Mouse (Mus musculus): ENCODE results near the gene Aldh4a1. TPM values are rescaled to one million over a fixed set of nuclear protein-coding genes. Genes with fewer than 3 reads are reported as not detected.

The Aldh4a1 gene
- polyA plus RNA-seq, 1 experiment from 2014 or later, result 14.1 TPM

DNA sequence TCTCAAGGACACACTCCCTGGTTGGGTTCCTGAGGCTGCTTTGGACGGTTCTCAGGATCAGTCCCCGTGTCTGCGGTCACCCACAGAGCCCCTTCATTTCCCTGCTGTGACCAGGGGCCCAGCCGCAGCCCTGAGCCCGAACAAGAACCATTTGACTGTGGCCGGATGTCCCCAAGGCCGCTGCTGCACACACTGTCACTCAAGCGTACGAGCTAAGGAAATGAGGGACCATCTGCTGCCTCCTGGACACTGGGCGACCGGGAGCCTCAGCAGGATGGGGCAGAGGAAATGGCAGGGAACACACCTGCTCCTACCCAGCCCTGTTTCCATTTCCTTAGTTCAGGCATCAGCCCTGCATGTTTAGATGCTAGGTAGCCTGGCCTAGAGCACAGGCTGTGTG lies 28.2 kb downstream of the Aldh4a1 start:
- 49% methylated on average over 11 of the region's 11 CpGs for WGBS
- H3K4me2 ChIP-seq (ENCODE audit: low read length), result no peak overlapping the region
- no peak for DNase-seq
- H3K4me1 ChIP-seq (ENCODE audit: control insufficient read depth, insufficient read depth, low read length), result no peaks in the 10 kb centered on the region
- H3K4me3 ChIP-seq (replicated peaks; ENCODE audit: low read depth, low read length), result no peak overlapping the region
- no peaks in the 10 kb centered on the region for H3K27me3 ChIP-seq (ENCODE audit: control insufficient read depth, insufficient read depth, low read length)
- H3K27ac ChIP-seq (replicated peaks; ENCODE audit: low read depth, low read length), result no peak overlapping the region
- H3K9me3 ChIP-seq (ENCODE audit: control insufficient read depth, low read length), result no peaks in the 10 kb centered on the region
- H3K9ac ChIP-seq (replicated peaks; ENCODE audit: low read length), result no peak overlapping the region
- peaks cover 11% of the 10 kb centered on the region for H3K36me3 ChIP-seq (ENCODE audit: control insufficient read depth, insufficient read depth, low read length)
- no peak for ATAC-seq (ENCODE audit: low FRiP score, low TSS enrichment)

DNA sequence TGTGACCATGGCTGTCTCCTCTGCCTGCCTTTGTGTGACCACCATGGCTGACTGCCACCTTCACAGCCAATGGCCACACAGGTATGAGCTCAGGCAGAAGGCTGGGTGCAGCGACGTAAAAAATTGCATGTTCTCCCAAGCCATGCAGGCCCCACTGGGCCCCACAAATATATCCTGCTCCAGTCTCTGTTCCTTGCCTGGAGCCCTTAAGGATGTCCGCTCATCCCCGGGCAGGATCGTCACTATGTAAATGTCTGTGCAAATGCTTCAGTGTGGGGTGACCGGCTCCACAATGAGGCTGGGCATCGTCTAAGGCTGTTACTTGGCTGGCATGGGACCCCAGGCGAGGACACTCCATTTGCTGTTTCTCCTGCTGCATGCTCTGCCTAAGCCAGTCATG lies 30.6 kb downstream of the Aldh4a1 start, which contains the start of gene Tas1r2:
Gene Tas1r2, plus strand, starts transcription at position 301 of the 400 bp plus-strand sequence.
- H3K9me3 ChIP-seq (ENCODE audit: control insufficient read depth, low read length), result peaks cover 3% of the 10 kb centered on the region; the same call in 1 of the 2 replicates
- H3K9ac ChIP-seq (replicated peaks; ENCODE audit: low read length), result no peak within 1 kb of the TSS
- DNase-seq (no peak), ATAC-seq (ENCODE audit: low FRiP score, low TSS enrichment) (no peak)
- H3K4me3 ChIP-seq (replicated peaks; ENCODE audit: low read depth, low read length), result no peak within 1 kb of the TSS
- H3K4me2 ChIP-seq (ENCODE audit: low read length), result no peak within 1 kb of the TSS
- H3K27ac ChIP-seq (replicated peaks; ENCODE audit: low read depth, low read length), result no peak within 1 kb of the TSS
- 87% methylated on average over 8 of the region's 8 CpGs for WGBS
- H3K36me3 ChIP-seq (ENCODE audit: control insufficient read depth, insufficient read depth, low read length), result peaks cover 5% of the 10 kb centered on the region
- no peaks in the 10 kb centered on the region for H3K4me1 ChIP-seq (ENCODE audit: control insufficient read depth, insufficient read depth, low read length)
- no peaks in the 10 kb centered on the region for H3K27me3 ChIP-seq (ENCODE audit: control insufficient read depth, insufficient read depth, low read length)

DNA sequence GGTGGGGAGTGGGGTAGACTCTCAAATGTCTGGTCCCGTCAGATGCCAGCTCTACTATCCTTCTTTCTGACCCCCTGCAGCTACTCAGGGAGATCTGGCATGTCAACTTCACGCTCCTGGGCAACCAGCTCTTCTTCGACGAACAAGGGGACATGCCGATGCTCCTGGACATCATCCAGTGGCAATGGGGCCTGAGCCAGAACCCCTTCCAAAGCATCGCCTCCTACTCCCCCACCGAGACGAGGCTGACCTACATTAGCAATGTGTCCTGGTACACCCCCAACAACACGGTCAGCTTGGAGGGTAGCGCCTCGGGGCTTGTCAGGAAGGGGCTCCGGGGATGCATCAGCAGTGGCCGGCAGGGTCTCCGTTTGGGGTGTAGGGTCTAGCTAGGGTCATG lies 39.2 kb downstream of the Aldh4a1 start:
- DNase-seq, result no peak

DNA sequence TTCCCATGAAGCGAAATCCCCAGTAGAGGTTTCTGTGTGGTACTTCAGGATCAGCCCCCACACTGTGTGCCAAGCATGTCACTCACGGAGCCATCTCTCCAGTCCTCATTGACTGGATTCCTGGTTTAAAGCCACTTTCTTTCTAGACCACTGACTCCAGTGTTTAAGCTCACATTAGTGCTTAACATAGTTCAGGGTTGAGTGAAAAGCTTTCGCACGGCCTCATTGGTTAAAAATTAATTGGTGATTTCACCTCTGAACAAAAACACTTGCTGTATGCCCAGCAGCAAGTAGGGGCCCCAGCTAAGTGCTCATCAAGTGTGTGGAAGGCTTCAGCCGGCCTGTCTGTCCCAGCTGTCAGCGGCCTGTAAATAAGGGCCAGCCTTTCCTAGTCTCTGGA lies 45.0 kb downstream of the Aldh4a1 start:
- Histone ChIP-seq H3K4me1 (ENCODE audit: control insufficient read depth, insufficient read depth, low read length) (no peaks in the 10 kb centered on the region), H3K27me3 (ENCODE audit: control insufficient read depth, insufficient read depth, low read length) (no peaks in the 10 kb centered on the region), H3K4me2 (ENCODE audit: low read length) (no peak overlapping the region), H3K9me3 (ENCODE audit: control insufficient read depth, low read length) (no peaks in the 10 kb centered on the region), H3K4me3 (replicated peaks; ENCODE audit: low read depth, low read length) (no peak overlapping the region), H3K27ac (replicated peaks; ENCODE audit: low read depth, low read length) (no peak overlapping the region), H3K36me3 (ENCODE audit: control insufficient read depth, insufficient read depth, low read length) (no peaks in the 10 kb centered on the region), H3K9ac (replicated peaks; ENCODE audit: low read length) (no peak overlapping the region)
- ATAC-seq (ENCODE audit: low FRiP score, low TSS enrichment), result no peak
- WGBS, result 69% methylated on average over 6 of the region's 6 CpGs
- DNase-seq, result no peak

More for the DNA sequence above, 39.2 kb downstream of the Aldh4a1 start:
- H3K9me3 ChIP-seq (ENCODE audit: control insufficient read depth, low read length), result peaks cover 4% of the 10 kb centered on the region; the same call in 1 of the 2 replicates
- no peaks in the 10 kb centered on the region for H3K4me1 ChIP-seq (ENCODE audit: control insufficient read depth, insufficient read depth, low read length)
- no peak for ATAC-seq (ENCODE audit: low FRiP score, low TSS enrichment)
- WGBS, result 87% methylated on average over 14 of the region's 14 CpGs
- no peak overlapping the region for H3K4me2 ChIP-seq (ENCODE audit: low read length)
- H3K27ac ChIP-seq (replicated peaks; ENCODE audit: low read depth, low read length), result no peak overlapping the region
- no peaks in the 10 kb centered on the region for H3K27me3 ChIP-seq (ENCODE audit: control insufficient read depth, insufficient read depth, low read length)
- H3K4me3 ChIP-seq (replicated peaks; ENCODE audit: low read depth, low read length), result no peak overlapping the region
- H3K36me3 ChIP-seq (ENCODE audit: control insufficient read depth, insufficient read depth, low read length), result no peaks in the 10 kb centered on the region
- no peak overlapping the region for H3K9ac ChIP-seq (replicated peaks; ENCODE audit: low read length)

DNA sequence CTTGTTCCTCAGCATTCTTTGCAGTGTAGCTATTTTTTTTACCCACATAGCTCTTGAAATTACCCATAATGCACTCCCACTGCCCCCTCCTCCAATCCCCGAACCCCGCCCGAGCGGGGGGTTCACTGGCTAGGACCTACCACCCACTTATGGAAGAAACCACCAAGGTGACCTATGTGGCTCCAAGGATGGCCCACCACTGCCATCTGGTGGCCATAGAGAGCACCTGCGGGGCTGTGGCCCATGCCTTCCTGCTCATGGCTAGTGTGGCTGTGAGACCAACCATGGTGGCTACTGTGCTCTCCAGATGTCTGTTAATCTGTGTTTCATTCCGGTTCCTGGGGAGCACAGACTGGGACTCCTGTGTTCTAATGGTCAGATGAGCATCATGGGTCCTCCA lies 47.2 kb downstream of the Aldh4a1 start:
- H3K36me3 ChIP-seq (ENCODE audit: control insufficient read depth, insufficient read depth, low read length), result no peaks in the 10 kb centered on the region
- no peak overlapping the region for H3K9ac ChIP-seq (replicated peaks; ENCODE audit: low read length)
- H3K4me2 ChIP-seq (ENCODE audit: low read length), result no peak overlapping the region
- 20% methylated on average over 6 of the region's 6 CpGs for WGBS
- no peaks in the 10 kb centered on the region for H3K9me3 ChIP-seq (ENCODE audit: control insufficient read depth, low read length)
- H3K4me1 ChIP-seq (ENCODE audit: control insufficient read depth, insufficient read depth, low read length), result no peaks in the 10 kb centered on the region
- no peak overlapping the region for H3K27ac ChIP-seq (replicated peaks; ENCODE audit: low read depth, low read length)
- no peak for ATAC-seq (ENCODE audit: low FRiP score, low TSS enrichment)
- no peak overlapping the region for H3K4me3 ChIP-seq (replicated peaks; ENCODE audit: low read depth, low read length)
- peak; percentile 87 for DNase-seq
- H3K27me3 ChIP-seq (ENCODE audit: control insufficient read depth, insufficient read depth, low read length), result no peaks in the 10 kb centered on the region

DNA sequence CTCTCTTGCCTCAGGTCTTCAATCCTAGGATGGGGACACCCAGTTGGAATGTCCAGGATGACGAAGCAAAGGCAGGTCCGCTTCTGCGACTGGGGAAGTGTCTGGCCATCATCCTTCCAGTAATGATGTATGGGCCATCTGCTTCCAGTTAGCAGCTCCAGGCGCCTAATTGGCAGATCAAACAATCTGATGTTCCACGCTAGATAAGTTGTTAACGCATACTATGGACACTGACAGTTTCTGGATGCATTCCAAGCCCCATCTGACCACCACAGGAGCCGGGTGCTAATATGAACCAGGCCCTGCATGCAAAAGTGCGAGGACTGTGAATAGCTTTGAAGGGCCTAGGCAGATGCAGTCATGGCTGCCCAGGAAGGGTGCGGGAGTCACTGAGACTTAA lies 53.0 kb downstream of the Aldh4a1 start:
- Histone ChIP-seq H3K4me2 (ENCODE audit: low read length) (no peak overlapping the region), H3K9ac (replicated peaks; ENCODE audit: low read length) (no peak overlapping the region), H3K27me3 (ENCODE audit: control insufficient read depth, insufficient read depth, low read length) (no peaks in the 10 kb centered on the region), H3K9me3 (ENCODE audit: control insufficient read depth, low read length) (no peaks in the 10 kb centered on the region), H3K27ac (replicated peaks; ENCODE audit: low read depth, low read length) (no peak overlapping the region), H3K36me3 (ENCODE audit: control insufficient read depth, insufficient read depth, low read length) (no peaks in the 10 kb centered on the region), H3K4me1 (ENCODE audit: control insufficient read depth, insufficient read depth, low read length) (no peaks in the 10 kb centered on the region), H3K4me3 (replicated peaks; ENCODE audit: low read depth, low read length) (no peak overlapping the region)
- DNase-seq (peak; percentile 53), ATAC-seq (ENCODE audit: low FRiP score, low TSS enrichment) (no peak)
- 64% methylated on average over 9 of the region's 9 CpGs for WGBS

DNA sequence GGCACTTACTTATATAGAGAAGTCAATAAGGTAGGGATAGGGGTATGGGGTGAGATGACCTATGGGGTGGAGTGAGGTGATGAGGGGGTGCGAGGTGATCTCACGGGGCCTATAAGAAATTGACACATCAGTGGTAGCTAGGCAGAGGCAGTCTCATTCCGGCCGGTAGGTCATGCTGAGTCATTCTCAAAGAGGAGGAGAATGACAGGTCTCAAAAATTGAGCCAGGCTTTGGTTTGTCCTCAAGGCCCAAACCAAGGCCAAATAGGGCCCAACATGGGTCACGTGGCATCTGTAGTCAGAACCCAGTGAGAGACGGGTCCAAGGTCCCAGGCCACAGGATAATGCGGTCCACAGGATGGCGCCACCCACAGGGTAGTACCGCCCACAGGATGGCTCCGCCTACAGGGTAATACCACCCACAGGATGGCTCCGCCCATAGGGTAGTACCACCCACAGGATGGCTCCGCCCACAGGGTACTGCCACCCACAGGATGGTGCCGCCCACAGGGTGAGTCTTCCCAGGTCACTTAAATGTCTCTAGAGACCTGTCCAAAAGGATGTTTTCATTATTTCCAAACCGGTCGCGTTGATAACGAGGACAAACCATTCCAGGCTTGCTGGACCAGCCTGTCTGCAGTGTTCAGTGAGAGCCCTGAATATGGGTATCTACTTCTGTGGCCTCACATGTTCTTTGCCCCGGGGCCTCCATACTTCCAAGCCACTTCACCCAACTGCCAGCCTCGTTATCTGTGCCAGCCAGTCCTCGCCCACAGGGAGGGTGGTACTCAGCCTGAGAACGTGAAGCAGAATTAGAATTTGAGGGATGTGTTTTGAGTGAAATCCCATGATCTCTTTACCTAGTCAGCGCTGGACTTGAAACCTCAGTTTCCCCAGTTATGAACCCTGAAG lies 61.3 kb downstream of the Aldh4a1 start:
- H3K4me3 ChIP-seq (replicated peaks; ENCODE audit: low read depth, low read length), result no peak overlapping the region
- no peak for ATAC-seq (ENCODE audit: low FRiP score, low TSS enrichment)

DNA sequence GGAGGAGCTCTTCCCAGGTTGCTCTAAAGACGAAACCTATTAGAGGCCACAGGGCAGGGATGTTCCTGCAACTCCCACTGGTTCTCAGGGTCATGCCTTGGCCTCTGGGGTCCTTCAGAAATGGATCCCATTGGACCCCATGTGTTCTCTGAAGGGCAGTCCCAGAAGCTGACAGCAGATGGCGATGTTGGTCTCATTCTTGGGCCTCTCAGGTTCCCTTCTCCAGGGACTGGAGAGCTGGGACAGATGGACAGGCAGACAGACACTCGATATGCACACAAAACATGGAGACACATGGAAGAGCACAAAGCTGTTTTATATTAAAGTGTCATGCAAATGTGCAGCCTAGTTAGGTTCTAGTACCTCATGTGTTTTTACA lies 62.0 kb downstream of the Aldh4a1 start:
- DNase-seq (peak; percentile 87), ATAC-seq (ENCODE audit: low FRiP score, low TSS enrichment) (no peak)
- no peak overlapping the region for H3K27ac ChIP-seq (replicated peaks; ENCODE audit: low read depth, low read length)
- H3K9me3 ChIP-seq (ENCODE audit: control insufficient read depth, low read length), result 0 out of 2 replicates have a peak, but pooled peaks cover 8% of the 10 kb centered on the region
- H3K27me3 ChIP-seq (ENCODE audit: control insufficient read depth, insufficient read depth, low read length), result no peaks in the 10 kb centered on the region
- H3K4me3 ChIP-seq (replicated peaks; ENCODE audit: low read depth, low read length), result no peak overlapping the region
- H3K9ac ChIP-seq (replicated peaks; ENCODE audit: low read length), result no peak overlapping the region
- no peaks in the 10 kb centered on the region for H3K36me3 ChIP-seq (ENCODE audit: control insufficient read depth, insufficient read depth, low read length)
- 7% methylated on average over 3 of the region's 3 CpGs for WGBS
- no peak overlapping the region for H3K4me2 ChIP-seq (ENCODE audit: low read length)
- H3K4me1 ChIP-seq (ENCODE audit: control insufficient read depth, insufficient read depth, low read length), result no peaks in the 10 kb centered on the region

More for the DNA sequence above, 61.3 kb downstream of the Aldh4a1 start:
- H3K4me1 ChIP-seq (ENCODE audit: control insufficient read depth, insufficient read depth, low read length), result no peaks in the 10 kb centered on the region
- no peak overlapping the region for H3K9ac ChIP-seq (replicated peaks; ENCODE audit: low read length)
- DNase-seq, result no peak
- 0 out of 2 replicates have a peak, but pooled peaks cover 8% of the 10 kb centered on the region for H3K9me3 ChIP-seq (ENCODE audit: control insufficient read depth, low read length)
- no peak overlapping the region for H3K27ac ChIP-seq (replicated peaks; ENCODE audit: low read depth, low read length)
- no peak overlapping the region for H3K4me2 ChIP-seq (ENCODE audit: low read length)
- H3K27me3 ChIP-seq (ENCODE audit: control insufficient read depth, insufficient read depth, low read length), result no peaks in the 10 kb centered on the region
- 78% methylated on average over 22 of the region's 22 CpGs for WGBS
- no peaks in the 10 kb centered on the region for H3K36me3 ChIP-seq (ENCODE audit: control insufficient read depth, insufficient read depth, low read length)

DNA sequence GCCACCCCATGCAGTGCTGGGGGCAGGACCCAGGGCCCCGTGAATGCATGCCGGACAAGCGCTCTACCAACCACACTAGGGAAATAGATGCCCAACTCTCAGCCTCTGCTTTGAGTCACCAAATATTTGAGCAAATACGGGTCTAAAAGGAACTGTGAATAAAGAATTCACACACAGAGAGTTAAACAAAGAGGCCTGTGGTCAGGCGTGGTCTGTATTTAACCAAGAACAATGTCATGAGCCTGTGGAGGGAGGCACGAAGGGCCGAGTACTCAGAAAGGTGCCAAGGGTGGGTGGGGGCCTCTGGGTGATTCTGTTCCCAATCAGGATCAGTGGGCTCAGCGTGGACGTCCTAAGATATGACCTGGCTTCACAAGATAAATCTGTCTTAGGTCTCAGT lies 65.4 kb downstream of the Aldh4a1 start:
- Histone ChIP-seq H3K4me1 (ENCODE audit: control insufficient read depth, insufficient read depth, low read length) (no peaks in the 10 kb centered on the region), H3K36me3 (ENCODE audit: control insufficient read depth, insufficient read depth, low read length) (no peaks in the 10 kb centered on the region), H3K27ac (replicated peaks; ENCODE audit: low read depth, low read length) (no peak overlapping the region), H3K9me3 (ENCODE audit: control insufficient read depth, low read length) (no peaks in the 10 kb centered on the region), H3K9ac (replicated peaks; ENCODE audit: low read length) (no peak overlapping the region), H3K4me3 (replicated peaks; ENCODE audit: low read depth, low read length) (no peak overlapping the region), H3K4me2 (ENCODE audit: low read length) (no peak overlapping the region), H3K27me3 (ENCODE audit: control insufficient read depth, insufficient read depth, low read length) (no peaks in the 10 kb centered on the region)
- no peak for ATAC-seq (ENCODE audit: low FRiP score, low TSS enrichment)
- DNase-seq, result no peak
- WGBS, result 41% methylated on average over 9 of the region's 9 CpGs

Measured in midbrain, embryonic 14.5 days (tissue).